Mouse (Mus musculus) embryonic fibroblast, embryonic 13.5 days (primary cell): ENCODE measurements around the gene Lpgat1.

ENCODE experiments used
- CTCF ChIP-seq: IDR thresholded peaks from 2 replicates; pipeline ENCODE4 v1.5.1; 2011; ENCODE audit warnings: mild to moderate bottlenecking, control low read depth, low read length, moderate library complexity, borderline replicate concordance; ENCODE audit not compliant: insufficient read depth
- POLR2A ChIP-seq: IDR thresholded peaks from 2 replicates; pipeline ENCODE4 v1.6.1; 2011; ENCODE audit warnings: low read depth, mild to moderate bottlenecking, control low read depth, low read length, moderate library complexity

DNA sequence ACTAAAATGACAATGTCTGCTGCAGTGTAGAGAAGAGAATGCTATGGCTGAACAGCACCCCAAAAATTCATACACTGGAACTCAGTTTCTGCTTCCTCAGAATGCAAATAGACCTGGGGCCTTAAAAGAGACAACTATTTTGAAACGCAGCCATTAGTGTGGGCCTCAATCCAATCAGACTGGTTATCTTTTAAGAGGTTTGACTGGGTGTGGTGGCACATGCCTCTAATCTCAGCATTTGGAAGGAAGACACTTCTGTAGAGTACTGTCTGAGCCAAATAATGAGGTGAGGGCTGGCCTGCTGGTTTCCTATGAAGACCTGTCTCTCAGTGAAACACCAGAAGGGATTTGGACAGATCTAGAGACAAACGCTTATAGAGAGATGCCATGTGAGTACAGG lies 2.5 kb upstream of the Lpgat1 start:
- TF ChIP-seq POLR2A (no peak), CTCF (no peak)
